Mouse (Mus musculus) kidney, adult 2 months (tissue): ENCODE data around the gene Gm37240. TPM values are rescaled to one million over a fixed set of nuclear protein-coding genes. Genes with fewer than 3 reads are reported as not detected.

Experiments used
- DNase-seq: peaks from one replicate; pipeline ENCODE4 v3.0.0; 2021
- H3K27ac ChIP-seq: fragments of 200-500 bp; 2 replicates; pipeline ENCODE4 v1.5.1; 2012; ENCODE audit warnings: low read depth, low read length, control low read depth, inconsistent platforms; ENCODE audit not compliant: insufficient read depth
- H3K27me3 ChIP-seq: fragments of 200-500 bp; replicated peaks from 2 replicates; pipeline ENCODE4 v1.6.1; 2012; ENCODE audit warnings: mild to moderate bottlenecking, moderate library complexity, low read length, inconsistent platforms; ENCODE audit not compliant: control insufficient read depth, insufficient read depth
- H3K36me3 ChIP-seq: fragments of 200-500 bp; 2 replicates; pipeline ENCODE4 v1.6.1; 2012; ENCODE audit warnings: mild to moderate bottlenecking, moderate library complexity, low read length, inconsistent platforms; ENCODE audit not compliant: control insufficient read depth, insufficient read depth
- H3K4me1 ChIP-seq: fragments of 200-500 bp; 2 replicates; pipeline ENCODE4 v1.6.1; 2011; ENCODE audit warnings: low read length; ENCODE audit not compliant: control insufficient read depth, insufficient read depth
- H3K4me3 ChIP-seq: fragments of 200-500 bp; 2 replicates; pipeline ENCODE4 v1.5.1; 2011; ENCODE audit warnings: mild to moderate bottlenecking, low read depth, low read length, control low read depth; ENCODE audit not compliant: insufficient read depth
- CTCF ChIP-seq: fragments of 200-500 bp; conservative IDR thresholded peaks from 2 replicates; pipeline ENCODE4 v1.5.1; 2011; ENCODE audit warnings: low read depth, mild to moderate bottlenecking, control low read depth, low read length, moderate library complexity, mixed read lengths; ENCODE audit not compliant: insufficient read depth, insufficient read length
- POLR2A ChIP-seq: fragments of 200-500 bp; IDR thresholded peaks from one replicate; pipeline ENCODE4 v1.6.1; 2011; ENCODE audit warnings: low read depth, low read length, control low read depth
- WGBS: fragments of 180-500 bp; shearing (Covaris S2); methylation state at CpG from one replicate; pipeline ENCODE4 v1.1.7; 2018; 5-methylcytosine and 5-hydroxymethylcytosine counted together
- polyA plus RNA-seq: library from polyadenylated mRNA; depleted of rRNA; stranded (reverse); fragments of >200 nt; gene quantifications from 2 replicates; pipeline ENCODE4 v1.2.3, GENCODE M21; 2012

Gm37240 gene
- polyA plus RNA-seq, 1 experiment, result 5.5 TPM

GRCm38 (mm10) chr3:85022800-85023199, 864.5 kb downstream of the Gm37240 start:
- Histone ChIP-seq H3K4me3 (no peak overlapping the region), H3K27ac (peak overlapping the region; percentile 27; the same call in 1 of the 2 replicates), H3K4me1 (peaks cover 22% of the 10 kb centered on the region), H3K36me3 (no peaks in the 10 kb centered on the region), H3K27me3 (no peaks in the 10 kb centered on the region)
- 26% methylated on average over 11 of the region's 11 CpGs for WGBS
- peak; percentile 94 for DNase-seq
- TF ChIP-seq POLR2A (no peak), CTCF (no peak)

- Histone ChIP-seq H3K4me1 (peaks cover 22% of the 10 kb centered on the region), H3K4me3 (no peak overlapping the region), H3K27ac (no peak overlapping the region), H3K36me3 (no peaks in the 10 kb centered on the region), H3K27me3 (no peaks in the 10 kb centered on the region)
- no peak for DNase-seq
- WGBS, result 94% methylated on average over 6 of the region's 6 CpGs
- TF ChIP-seq POLR2A, result no peak
- TF ChIP-seq CTCF, result no peak
These were observed 865.5 kb downstream of the Gm37240 start for GRCm38 (mm10) chr3:85021816-85022215.

- Histone ChIP-seq H3K4me1 (peaks cover 16% of the 10 kb centered on the region), H3K4me3 (no peak overlapping the region), H3K27ac (no peak overlapping the region), H3K27me3 (no peaks in the 10 kb centered on the region), H3K36me3 (no peaks in the 10 kb centered on the region)
- no peak for DNase-seq
- TF ChIP-seq CTCF (no peak), POLR2A (no peak)
These were observed 867.2 kb downstream of the Gm37240 start for GRCm38 (mm10) chr3:85020137-85020536.

GRCm38 (mm10) chr3:85015667-85016066, 871.7 kb downstream of the Gm37240 start:
- TF ChIP-seq CTCF, result no peak
- no peak overlapping the region for H3K4me3 ChIP-seq
- no peak overlapping the region for H3K27ac ChIP-seq
- no peaks in the 10 kb centered on the region for H3K4me1 ChIP-seq
- no peak for DNase-seq
- no peaks in the 10 kb centered on the region for H3K27me3 ChIP-seq
- WGBS, result 63% methylated on average over 9 of the region's 9 CpGs
- no peaks in the 10 kb centered on the region for H3K36me3 ChIP-seq

- Histone ChIP-seq H3K36me3 (no peaks in the 10 kb centered on the region), H3K4me3 (no peak overlapping the region), H3K27ac (no peak overlapping the region), H3K4me1 (no peaks in the 10 kb centered on the region), H3K27me3 (no peaks in the 10 kb centered on the region)
- DNase-seq, result no peak
- TF ChIP-seq CTCF, result no peak
- no peak for TF ChIP-seq POLR2A
- 89% methylated on average over 6 of the region's 6 CpGs for WGBS
These were observed 874.4 kb downstream of the Gm37240 start for GRCm38 (mm10) chr3:85012889-85013288.

GRCm38 (mm10) chr3:85005257-85005656, 882.1 kb downstream of the Gm37240 start:
- no peak for TF ChIP-seq CTCF
- Histone ChIP-seq H3K4me1 (no peaks in the 10 kb centered on the region), H3K36me3 (no peaks in the 10 kb centered on the region), H3K27ac (no peak overlapping the region), H3K4me3 (no peak overlapping the region), H3K27me3 (no peaks in the 10 kb centered on the region)
- no peak for DNase-seq
- 60% methylated on average over 2 of the region's 2 CpGs for WGBS

- Histone ChIP-seq H3K36me3 (no peaks in the 10 kb centered on the region), H3K4me1 (no peaks in the 10 kb centered on the region), H3K27me3 (no peaks in the 10 kb centered on the region), H3K4me3 (no peak overlapping the region), H3K27ac (no peak overlapping the region)
- no peak for DNase-seq
- no peak for TF ChIP-seq CTCF
- no peak for TF ChIP-seq POLR2A
- WGBS, result 88% methylated on average over 4 of the region's 4 CpGs
These were observed 898.4 kb downstream of the Gm37240 start for GRCm38 (mm10) chr3:84988880-84989279.

GRCm38 (mm10) chr3:84985121-84985625, 902.1 kb downstream of the Gm37240 start:
- no peak overlapping the region for H3K27ac ChIP-seq
- no peaks in the 10 kb centered on the region for H3K36me3 ChIP-seq
- H3K4me1 ChIP-seq, result no peaks in the 10 kb centered on the region
- no peak overlapping the region for H3K4me3 ChIP-seq
- WGBS, result 85% methylated on average over 8 of the region's 8 CpGs
- no peaks in the 10 kb centered on the region for H3K27me3 ChIP-seq
- DNase-seq, result no peak
- no peak for TF ChIP-seq CTCF
- no peak for TF ChIP-seq POLR2A
